Mouse (Mus musculus): ENCODE data around the gene Fn3k. TPM values are rescaled to one million over a fixed set of nuclear protein-coding genes. Genes with fewer than 3 reads are reported as not detected.
A peak's percentile ranks its signal among the peaks of the same experiment; 100 is the strongest.

The Fn3k gene
- total RNA-seq, 2 experiments from 2014 or later = 17.6 to 20.6 TPM

- TF ChIP-seq CTCF (IDR thresholded peaks at IDR 0.05) = peak; percentile 91
- Histone ChIP-seq H3K4me3 (no peak overlapping the region), H3K27ac (no peak overlapping the region)
- peak; percentile 78 for DNase-seq
- intact Hi-C loops (cut with DNase I) = loop anchor here (5.0 kb wide), 2 partner anchors 66 to 176 kb away; no protein-coding TSS in a partner anchor
These were observed 41.1 kb downstream of the Fn3k start for GRCm38 (mm10) chr11:121475699-121476415.

- no peak overlapping the region for H3K4me3 ChIP-seq
- no peak for DNase-seq
- no peak for TF ChIP-seq CTCF (IDR thresholded peaks at IDR 0.05)
- H3K27ac ChIP-seq = no peak overlapping the region
- intact Hi-C loops (cut with DNase I) = loop anchor here (5.0 kb wide), 2 partner anchors 63 to 173 kb away; no protein-coding TSS in a partner anchor
These were observed 44.9 kb downstream of the Fn3k start for GRCm38 (mm10) chr11:121479476-121480203.

DNA sequence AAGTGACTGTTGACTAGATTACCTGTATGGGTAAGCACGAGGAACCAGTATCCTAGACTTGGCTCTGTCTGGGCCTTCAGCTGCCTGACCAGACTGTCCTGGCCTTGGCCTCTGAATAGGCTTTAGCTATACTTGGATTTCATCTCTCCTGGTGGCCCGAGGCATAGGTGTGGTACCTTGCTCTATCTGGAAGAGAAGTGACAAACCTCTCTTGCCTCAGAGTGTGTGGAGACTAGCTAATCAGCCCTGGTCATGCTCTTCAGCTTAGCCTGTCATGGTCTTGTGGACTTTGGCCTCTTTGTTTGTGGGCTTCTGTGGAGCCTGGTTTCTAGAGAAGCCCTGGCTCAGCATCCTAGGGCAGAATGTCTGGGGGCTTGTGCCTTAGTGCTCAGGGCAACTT, 46.4 kb downstream of the Fn3k start:
- H3K27ac ChIP-seq = no peak overlapping the region
- H3K4me3 ChIP-seq = no peak overlapping the region
- no peak for TF ChIP-seq CTCF (IDR thresholded peaks at IDR 0.05)
- DNase-seq = no peak
- intact Hi-C loops (cut with DNase I) = no loop called here

DNA sequence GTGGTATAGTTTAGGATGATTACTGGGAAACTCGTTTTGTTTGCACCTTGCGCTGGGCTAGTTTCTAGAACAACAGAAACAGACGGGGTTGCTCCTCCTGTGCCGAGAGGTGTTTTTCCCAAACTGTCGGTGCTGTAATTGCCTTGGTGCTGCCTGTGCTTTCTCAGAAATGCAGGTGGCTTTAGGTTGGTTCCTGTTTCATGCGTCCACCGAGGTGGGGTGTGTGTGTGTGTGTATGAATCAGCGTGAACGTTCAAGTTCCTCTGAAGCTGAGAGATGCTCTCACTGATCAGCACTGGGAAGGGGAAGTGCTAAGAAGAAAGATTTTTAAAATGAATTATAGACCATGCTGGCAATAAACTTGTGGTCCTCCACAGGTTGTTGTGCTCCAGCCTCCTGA, 51.2 kb downstream of the Fn3k start:
- H3K27ac ChIP-seq = no peak overlapping the region
- DNase-seq = no peak
- no peak for TF ChIP-seq CTCF (IDR thresholded peaks at IDR 0.05)
- intact Hi-C loops (cut with DNase I) = no loop called here
- H3K4me3 ChIP-seq = no peak overlapping the region

- DNase-seq = no peak
- no peak overlapping the region for H3K27ac ChIP-seq
- intact Hi-C loops (cut with DNase I) = no loop called here
- no peak overlapping the region for H3K4me3 ChIP-seq
- TF ChIP-seq CTCF (IDR thresholded peaks at IDR 0.05) = no peak
These were observed 55.9 kb downstream of the Fn3k start for GRCm38 (mm10) chr11:121490651-121491050.

Small RNA genes within 50 kb of the gene (microRNA-seq; reads per million reads assigned to microRNA genes)
- gene Mir7236 = not detected

Other genes starting within 250 kb of the Fn3k start
- 1 to 10 TPM; 7.5 to 9.6 TPM for gene Hexdc, start 230.5 kb upstream of the Fn3k start, total RNA-seq (2021)
- gene Ogfod3, start 230.2 kb upstream of the Fn3k start, total RNA-seq (2021) = 10 to 100 TPM; 11.4 to 14.1 TPM
- 1 to 10 TPM; 3.3 to 3.6 TPM for gene Cybc1, start 205.6 kb upstream of the Fn3k start, total RNA-seq (2021)
- gene Narf, start 197.7 kb upstream of the Fn3k start, total RNA-seq (2021) = 100 to 1,000 TPM; 106 to 133 TPM
- gene Foxk2, start 174.9 kb upstream of the Fn3k start, total RNA-seq (2021) = 10 to 100 TPM; 30.1 to 32.9 TPM
- 10 to 100 TPM; 21.1 to 21.6 TPM for gene Wdr45b, start 80.5 kb upstream of the Fn3k start, total RNA-seq (2021)
- 10 to 100 TPM in 1 of 2 experiments, 1 to 10 TPM in 1; 9.9 to 11.8 TPM for gene Rab40b, start 46.7 kb upstream of the Fn3k start, total RNA-seq (2021)
- gene Fn3krp, start 13.5 kb upstream of the Fn3k start, total RNA-seq (2021) = 1 to 10 TPM; 3.7 to 4.8 TPM
- gene Tbcd, start 17.0 kb downstream of the Fn3k start, total RNA-seq (2021) = 10 to 100 TPM; 13.8 to 14.8 TPM
- under 1 TPM; 0.48 to 0.50 TPM for gene Zfp750, start 84.4 kb downstream of the Fn3k start, total RNA-seq (2021)
- gene B3gntl1, start 238.2 kb downstream of the Fn3k start, total RNA-seq (2021) = 1 to 10 TPM; 2.2 to 3.0 TPM